Mouse (Mus musculus) forebrain, embryonic 12.5 days (tissue): ENCODE measurements around the gene Ptpn13. TPM values are rescaled to one million over a fixed set of nuclear protein-coding genes. Genes with fewer than 3 reads are reported as not detected.

ENCODE experiments used
- ATAC-seq: fragments of 200-750 bp; cut with Nextera tagmentation; 2 replicates; pipeline ENCODE4 v1.8.0; 2017; ENCODE audit warnings: moderate TSS enrichment; ENCODE audit not compliant: low FRiP score
- H3K27ac ChIP-seq: fragments of 300-500 bp; sonication (generic); 2 replicates; pipeline ENCODE4 v1.5.1; 2016; ENCODE audit warnings: mild to moderate bottlenecking
- H3K27me3 ChIP-seq: fragments of 300-500 bp; sonication (generic); 2 replicates; pipeline ENCODE4 v1.6.1; 2016; ENCODE audit warnings: mild to moderate bottlenecking
- H3K36me3 ChIP-seq: fragments of 300-500 bp; sonication (generic); replicated peaks from 2 replicates; pipeline ENCODE4 v1.6.1; 2016; ENCODE audit warnings: mild to moderate bottlenecking
- H3K4me1 ChIP-seq: fragments of 300-500 bp; sonication (generic); 2 replicates; pipeline ENCODE4 v1.6.1; 2016
- H3K4me2 ChIP-seq: fragments of 300-500 bp; sonication (generic); 2 replicates; pipeline ENCODE4 v1.6.1; 2016; ENCODE audit warnings: mild to moderate bottlenecking, moderate library complexity
- H3K4me3 ChIP-seq: fragments of 300-500 bp; sonication (generic); replicated peaks from 2 replicates; pipeline ENCODE4 v1.5.1; 2016; ENCODE audit warnings: mild to moderate bottlenecking
- H3K9ac ChIP-seq: fragments of 300-500 bp; sonication (generic); 2 replicates; pipeline ENCODE4 v1.6.1; 2016; ENCODE audit warnings: mild to moderate bottlenecking
- H3K9me3 ChIP-seq: fragments of 300-500 bp; sonication (generic); 2 replicates; pipeline ENCODE4 v1.6.1; 2016
- WGBS: fragments of 180-500 bp; shearing (Covaris S2); methylation state at CpG from one replicate; pipeline ENCODE4 v1.1.7; 2016; 5-methylcytosine and 5-hydroxymethylcytosine counted together
- polyA plus RNA-seq: library from polyadenylated mRNA; unstranded; fragments of >200 nt; fragmentation: Nextera tagmentation; extraction: Ambion mirVana; gene quantifications from 2 replicates; pipeline ENCODE4 v1.2.1, GENCODE M21; 2016

The Ptpn13 gene
- polyA plus RNA-seq, 1 experiment from 2014 or later = 14.4 TPM

GRCm38 (mm10) chr5:103425363-103426031 is 505 bp downstream of the Ptpn13 start:
- Histone ChIP-seq H3K27ac (peak overlapping the region; percentile 89), H3K4me1 (peaks cover 42% of the 10 kb centered on the region), H3K9ac (peak overlapping the region; percentile 79), H3K36me3 (no peaks in the 10 kb centered on the region), H3K4me3 (peak overlapping the region; percentile 90), H3K9me3 (no peaks in the 10 kb centered on the region), H3K4me2 (peak overlapping the region; percentile 88), H3K27me3 (peaks cover 10% of the 10 kb centered on the region; the same call in 1 of the 2 replicates)
- under 1% methylated on average over 53 of the region's 67 CpGs for WGBS
- peak; percentile 27 for ATAC-seq

- Histone ChIP-seq H3K9me3 (no peaks in the 10 kb centered on the region), H3K4me1 (peaks cover 36% of the 10 kb centered on the region), H3K9ac (peak overlapping the region; percentile 79; the same call in 1 of the 2 replicates), H3K36me3 (no peaks in the 10 kb centered on the region), H3K27me3 (peaks cover 6% of the 10 kb centered on the region; the same call in 1 of the 2 replicates), H3K4me3 (peak overlapping the region; percentile 90), H3K27ac (no peak overlapping the region), H3K4me2 (peak overlapping the region; percentile 88)
- WGBS = 13% methylated on average over 9 of the region's 9 CpGs
- ATAC-seq = no peak
Observed at GRCm38 (mm10) chr5:103426250-103426649, 1.3 kb downstream of the Ptpn13 start.

GRCm38 (mm10) chr5:103430986-103431385 is 6.0 kb downstream of the Ptpn13 start:
- Histone ChIP-seq H3K36me3 (no peaks in the 10 kb centered on the region), H3K27ac (no peak overlapping the region), H3K4me1 (peaks cover 20% of the 10 kb centered on the region), H3K4me2 (no peak overlapping the region), H3K27me3 (no peaks in the 10 kb centered on the region), H3K4me3 (no peak overlapping the region), H3K9ac (no peak overlapping the region), H3K9me3 (no peaks in the 10 kb centered on the region)
- 62% methylated on average over 3 of the region's 3 CpGs for WGBS
- no peak for ATAC-seq

GRCm38 (mm10) chr5:103431479-103431878 is 6.5 kb downstream of the Ptpn13 start:
- Histone ChIP-seq H3K36me3 (no peaks in the 10 kb centered on the region), H3K9me3 (no peaks in the 10 kb centered on the region), H3K4me3 (no peak overlapping the region), H3K4me2 (no peak overlapping the region), H3K9ac (no peak overlapping the region), H3K4me1 (peaks cover 22% of the 10 kb centered on the region), H3K27me3 (no peaks in the 10 kb centered on the region), H3K27ac (no peak overlapping the region)
- no peak for ATAC-seq
- 69% methylated on average over 3 of the region's 3 CpGs for WGBS

GRCm38 (mm10) chr5:103436039-103436944 is 11.3 kb downstream of the Ptpn13 start:
- WGBS = 11% methylated on average over 19 of the region's 19 CpGs
- Histone ChIP-seq H3K4me1 (peaks cover 12% of the 10 kb centered on the region), H3K9me3 (no peaks in the 10 kb centered on the region), H3K27me3 (no peaks in the 10 kb centered on the region), H3K4me3 (peak overlapping the region; percentile 17), H3K9ac (peak overlapping the region; percentile 12; the same call in 1 of the 2 replicates), H3K4me2 (peak overlapping the region; percentile 45), H3K27ac (no peak overlapping the region), H3K36me3 (no peaks in the 10 kb centered on the region)
- no peak for ATAC-seq

- no peak overlapping the region for H3K4me3 ChIP-seq
- no peaks in the 10 kb centered on the region for H3K27me3 ChIP-seq
- no peak for ATAC-seq
- WGBS = 57% methylated on average over 3 of the region's 3 CpGs
- H3K27ac ChIP-seq = no peak overlapping the region
- peaks cover 23% of the 10 kb centered on the region for H3K4me1 ChIP-seq
- H3K9ac ChIP-seq = no peak overlapping the region
- no peak overlapping the region for H3K4me2 ChIP-seq
- no peaks in the 10 kb centered on the region for H3K9me3 ChIP-seq
- H3K36me3 ChIP-seq = no peaks in the 10 kb centered on the region
Observed at GRCm38 (mm10) chr5:103437714-103438113, 12.7 kb downstream of the Ptpn13 start.

- H3K36me3 ChIP-seq = no peaks in the 10 kb centered on the region
- 84% methylated on average over 11 of the region's 11 CpGs for WGBS
- H3K9ac ChIP-seq = no peak overlapping the region
- no peak overlapping the region for H3K4me3 ChIP-seq
- H3K4me1 ChIP-seq = peaks cover 23% of the 10 kb centered on the region
- H3K27ac ChIP-seq = no peak overlapping the region
- no peak overlapping the region for H3K4me2 ChIP-seq
- H3K9me3 ChIP-seq = no peaks in the 10 kb centered on the region
- H3K27me3 ChIP-seq = no peaks in the 10 kb centered on the region
- ATAC-seq = no peak
Observed at GRCm38 (mm10) chr5:103439171-103439570, 14.2 kb downstream of the Ptpn13 start.

- Histone ChIP-seq H3K27ac (no peak overlapping the region), H3K9me3 (no peaks in the 10 kb centered on the region), H3K27me3 (no peaks in the 10 kb centered on the region), H3K36me3 (no peaks in the 10 kb centered on the region), H3K9ac (no peak overlapping the region), H3K4me1 (peaks cover 23% of the 10 kb centered on the region), H3K4me3 (no peak overlapping the region), H3K4me2 (no peak overlapping the region)
- no peak for ATAC-seq
- 94% methylated on average over 11 of the region's 11 CpGs for WGBS
Observed at GRCm38 (mm10) chr5:103440418-103441276, 15.7 kb downstream of the Ptpn13 start.

GRCm38 (mm10) chr5:103441706-103442105 is 16.7 kb downstream of the Ptpn13 start:
- Histone ChIP-seq H3K9me3 (no peaks in the 10 kb centered on the region), H3K4me2 (no peak overlapping the region; the same call in 1 of the 2 replicates), H3K27me3 (no peaks in the 10 kb centered on the region; the same call in 1 of the 2 replicates), H3K36me3 (no peaks in the 10 kb centered on the region), H3K9ac (no peak overlapping the region), H3K4me3 (no peak overlapping the region), H3K27ac (no peak overlapping the region), H3K4me1 (peaks cover 13% of the 10 kb centered on the region)
- no peak for ATAC-seq
- WGBS = 3% methylated on average over 4 of the region's 4 CpGs

GRCm38 (mm10) chr5:103442269-103442688 is 17.3 kb downstream of the Ptpn13 start:
- H3K4me1 ChIP-seq = peaks cover 17% of the 10 kb centered on the region
- H3K9ac ChIP-seq = no peak overlapping the region
- no peak overlapping the region for H3K4me3 ChIP-seq
- no peaks in the 10 kb centered on the region for H3K36me3 ChIP-seq
- H3K27ac ChIP-seq = 0 out of 2 replicates have a peak overlapping the region, but pooled peaks have one; percentile 42
- 35% methylated on average over 4 of the region's 4 CpGs for WGBS
- no peak for ATAC-seq
- peaks cover 4% of the 10 kb centered on the region; the same call in 1 of the 2 replicates for H3K27me3 ChIP-seq
- no peak overlapping the region for H3K4me2 ChIP-seq
- no peaks in the 10 kb centered on the region for H3K9me3 ChIP-seq

GRCm38 (mm10) chr5:103442921-103443320 is 17.9 kb downstream of the Ptpn13 start:
- no peak overlapping the region for H3K4me3 ChIP-seq
- H3K27me3 ChIP-seq = peaks cover 6% of the 10 kb centered on the region; the same call in 1 of the 2 replicates
- 76% methylated on average over 7 of the region's 7 CpGs for WGBS
- no peak for ATAC-seq
- H3K9me3 ChIP-seq = no peaks in the 10 kb centered on the region
- H3K4me1 ChIP-seq = peaks cover 24% of the 10 kb centered on the region
- no peaks in the 10 kb centered on the region for H3K36me3 ChIP-seq
- no peak overlapping the region for H3K4me2 ChIP-seq
- H3K27ac ChIP-seq = no peak overlapping the region
- H3K9ac ChIP-seq = no peak overlapping the region
